Mouse (Mus musculus) heart, postnatal 0 days (tissue): Measurements from ENCODE around the gene Pitpnm1. TPM values are rescaled to one million over a fixed set of nuclear protein-coding genes. Genes with fewer than 3 reads are reported as not detected.

ENCODE experiments used
- ATAC-seq: fragments of 200-750 bp; cut with Nextera tagmentation; 2 replicates; pipeline ENCODE4 v1.8.0; 2017; ENCODE audit warnings: low read depth, moderate number of reproducible peaks, moderate library complexity; ENCODE audit not compliant: insufficient read depth
- DNase-seq: peaks from one replicate; pipeline ENCODE4 v3.0.0-alpha.2; 2016; ENCODE audit warnings: low spot score
- H3K27ac ChIP-seq: fragments of 300-500 bp; sonication (generic); 2 replicates; pipeline ENCODE4 v1.5.1; 2014; ENCODE audit warnings: low read depth, mild to moderate bottlenecking
- H3K27me3 ChIP-seq: fragments of 300-500 bp; sonication (generic); 2 replicates; pipeline ENCODE4 v1.6.1; 2014; ENCODE audit warnings: low read length, mixed read lengths; ENCODE audit not compliant: control insufficient read depth, insufficient read depth
- H3K36me3 ChIP-seq: fragments of 300-500 bp; sonication (generic); replicated peaks from 2 replicates; pipeline ENCODE4 v1.6.1; 2014; ENCODE audit warnings: low read length, mixed read lengths; ENCODE audit not compliant: control insufficient read depth, insufficient read depth
- H3K4me1 ChIP-seq: fragments of 300-500 bp; sonication (generic); 2 replicates; pipeline ENCODE4 v1.6.1; 2014; ENCODE audit warnings: antibody characterized with exemption; ENCODE audit not compliant: control insufficient read depth, insufficient read depth
- H3K4me2 ChIP-seq: fragments of 300-500 bp; sonication (generic); 2 replicates; pipeline ENCODE4 v1.6.1; 2014; ENCODE audit warnings: low read depth, mild to moderate bottlenecking, low read length, moderate library complexity
- H3K4me3 ChIP-seq: fragments of 300-500 bp; sonication (generic); 2 replicates; pipeline ENCODE4 v1.5.1; 2014; ENCODE audit warnings: low read depth, low read length
- H3K9ac ChIP-seq: fragments of 300-500 bp; sonication (generic); replicated peaks from 2 replicates; pipeline ENCODE4 v1.6.1; 2014; ENCODE audit warnings: low read depth, low read length, mixed read lengths
- H3K9me3 ChIP-seq: fragments of 300-500 bp; sonication (generic); replicated peaks from 2 replicates; pipeline ENCODE4 v1.6.1; 2016; ENCODE audit warnings: low read length; ENCODE audit not compliant: control insufficient read depth
- CTCF ChIP-seq: IDR thresholded peaks from 2 replicates; pipeline ENCODE4 v1.5.1; 2016; ENCODE audit warnings: antibody characterized with exemption, control low read depth, low read depth
- EP300 ChIP-seq: IDR thresholded peaks from 2 replicates; pipeline ENCODE4 v1.6.1; 2016; ENCODE audit warnings: antibody characterized with exemption, low read depth
- WGBS: fragments of 180-500 bp; shearing (Covaris S2); extraction: QIAGEN DNeasy Blood & Tissue Kit; methylation state at CpG from one replicate; pipeline ENCODE4 v1.1.7; 2014; 5-methylcytosine and 5-hydroxymethylcytosine counted together
- polyA plus RNA-seq: library from polyadenylated mRNA; unstranded; fragments of >200 nt; fragmentation: Nextera tagmentation; extraction: Ambion mirVana; gene quantifications from 2 replicates; pipeline ENCODE4 v1.2.1, GENCODE M21; 2015
- total RNA-seq: library from RNA; depleted of rRNA; stranded (reverse); fragments of >200 nt; gene quantifications from 2 replicates; pipeline ENCODE4 v1.2.3, GENCODE M21; 2014; ENCODE audit warnings: low replicate concordance

Pitpnm1 gene
- total and polyA plus RNA-seq, 2 experiments from 2014 or later = 21.9 to 47.3 TPM

GRCm38 (mm10) chr19:4125741-4126696 lies 26.2 kb downstream of the Pitpnm1 start, which contains the start of gene Aip:
Aip (minus strand) TSS chr19:4125858.
- no peaks in the 10 kb centered on the region for H3K27me3 ChIP-seq
- WGBS = under 1% methylated on average over 63 of the region's 64 CpGs
- peaks cover 19% of the 10 kb centered on the region for H3K36me3 ChIP-seq
- peak within 1 kb of the TSS; percentile 67 for H3K27ac ChIP-seq
- DNase-seq (peak; percentile 99), ATAC-seq (peak; percentile 93)
- no peaks in the 10 kb centered on the region for H3K9me3 ChIP-seq
- peak within 1 kb of the TSS; percentile 89 for H3K9ac ChIP-seq
- peak; percentile 77 for TF ChIP-seq CTCF
- no peak for TF ChIP-seq EP300
- peaks cover 13% of the 10 kb centered on the region; the same call in 1 of the 2 replicates for H3K4me1 ChIP-seq
- peak within 1 kb of the TSS; percentile 83 for H3K4me3 ChIP-seq
- H3K4me2 ChIP-seq = peak within 1 kb of the TSS; percentile 61

GRCm38 (mm10) chr19:4126759-4127495 lies 27.1 kb downstream of the Pitpnm1 start:
- Histone ChIP-seq H3K4me3 (peak overlapping the region; percentile 83), H3K9ac (peak overlapping the region; percentile 89), H3K36me3 (peaks cover 28% of the 10 kb centered on the region), H3K9me3 (no peaks in the 10 kb centered on the region), H3K27ac (no peak overlapping the region), H3K4me1 (peaks cover 12% of the 10 kb centered on the region; the same call in 1 of the 2 replicates), H3K4me2 (peak overlapping the region; percentile 61), H3K27me3 (no peaks in the 10 kb centered on the region)
- 59% methylated on average over 7 of the region's 7 CpGs for WGBS
- ATAC-seq = no peak
- TF ChIP-seq CTCF (no peak), EP300 (no peak)
- DNase-seq = no peak

DNA sequence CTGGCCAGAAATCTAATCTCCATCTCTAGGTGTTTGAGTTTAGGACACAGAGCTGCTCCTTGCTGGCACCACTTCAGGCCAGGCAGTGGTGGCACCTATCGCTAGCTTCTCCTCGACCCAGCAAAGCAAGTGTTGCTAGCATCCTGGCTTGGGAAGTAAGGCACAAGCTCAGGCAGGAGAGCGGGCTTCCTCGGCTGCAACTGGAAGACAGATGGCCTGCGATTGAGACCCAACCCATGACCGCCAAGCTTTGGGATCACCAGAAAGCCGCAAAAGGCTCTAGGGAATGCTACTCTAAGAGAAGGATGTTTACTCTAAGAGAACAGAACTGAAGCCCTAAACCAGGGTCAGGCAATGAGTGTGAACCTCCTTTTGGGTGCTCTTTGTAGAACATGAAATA lies 29.7 kb downstream of the Pitpnm1 start:
- Histone ChIP-seq H3K36me3 (peaks cover 42% of the 10 kb centered on the region), H3K9me3 (no peaks in the 10 kb centered on the region), H3K9ac (no peak overlapping the region), H3K27me3 (no peaks in the 10 kb centered on the region), H3K4me3 (no peak overlapping the region), H3K4me1 (peaks cover 12% of the 10 kb centered on the region; the same call in 1 of the 2 replicates), H3K4me2 (no peak overlapping the region), H3K27ac (peak overlapping the region; percentile 41)
- WGBS = 86% methylated on average over 7 of the region's 7 CpGs
- no peak for DNase-seq
- TF ChIP-seq CTCF = no peak
- TF ChIP-seq EP300 = no peak
- ATAC-seq = no peak

GRCm38 (mm10) chr19:4130106-4130505 lies 30.3 kb downstream of the Pitpnm1 start:
- TF ChIP-seq CTCF (no peak), EP300 (no peak)
- ATAC-seq = no peak
- no peak overlapping the region for H3K4me2 ChIP-seq
- no peaks in the 10 kb centered on the region for H3K27me3 ChIP-seq
- peak overlapping the region; percentile 41 for H3K27ac ChIP-seq
- DNase-seq = no peak
- no peak overlapping the region for H3K4me3 ChIP-seq
- no peak overlapping the region for H3K9ac ChIP-seq
- peaks cover 12% of the 10 kb centered on the region; the same call in 1 of the 2 replicates for H3K4me1 ChIP-seq
- WGBS = 63% methylated on average over 4 of the region's 4 CpGs
- H3K36me3 ChIP-seq = peaks cover 42% of the 10 kb centered on the region
- no peaks in the 10 kb centered on the region for H3K9me3 ChIP-seq

DNA sequence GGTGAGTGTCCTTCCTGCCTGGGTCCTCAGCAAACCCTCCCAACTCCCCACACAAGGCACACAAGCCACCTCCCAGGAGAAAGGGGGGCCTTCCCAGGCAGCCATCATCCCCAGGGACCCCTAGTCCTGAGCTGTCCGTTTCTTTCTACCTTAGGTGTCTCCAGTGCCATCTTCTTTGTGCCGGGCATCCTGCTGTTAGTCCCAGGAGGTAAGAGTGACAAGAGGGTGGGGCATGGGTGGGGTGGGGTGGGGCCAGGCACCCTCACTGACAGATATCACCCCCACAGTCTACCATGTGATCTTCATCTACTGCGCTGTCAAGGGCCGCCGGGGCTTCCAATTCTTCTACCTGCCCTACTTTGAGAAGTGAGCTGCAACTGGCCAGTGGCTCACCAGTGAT lies 31.3 kb downstream of the Pitpnm1 start:
- Histone ChIP-seq H3K4me2 (no peak overlapping the region), H3K4me3 (no peak overlapping the region), H3K4me1 (peaks cover 12% of the 10 kb centered on the region; the same call in 1 of the 2 replicates), H3K9ac (no peak overlapping the region), H3K9me3 (no peaks in the 10 kb centered on the region), H3K27ac (no peak overlapping the region), H3K27me3 (no peaks in the 10 kb centered on the region), H3K36me3 (peaks cover 42% of the 10 kb centered on the region)
- TF ChIP-seq EP300 (no peak), CTCF (no peak)
- DNase-seq (no peak), ATAC-seq (no peak)
- 87% methylated on average over 5 of the region's 5 CpGs for WGBS
